Mouse (Mus musculus) neutrophil, adult 83 days (primary cell): Measurements from ENCODE around the gene Actr3b. TPM values are rescaled to one million over a fixed set of nuclear protein-coding genes. Genes with fewer than 3 reads are reported as not detected.

ENCODE experiments used
- total RNA-seq, 2 experiments: library from RNA; stranded (reverse); gene quantifications; one replicate each; pipeline ENCODE4 v1.2.4; 2023

Gene Actr3b
- under 1 TPM in 1 of 2 experiments, not detected in 1; 0.26 TPM for total RNA-seq

GRCm38 (mm10) chr5:25759460-25760409, at the start of gene Actr3b:
Gene Actr3b (plus strand): TSS chr5:25759997.

Other genes starting within 250 kb of the Actr3b start
- gene Cct8l1, start 243.9 kb upstream of the Actr3b start, total RNA-seq = not detected
- gene Xrcc2, start 54.2 kb upstream of the Actr3b start, total RNA-seq = 1 to 10 TPM; 7.8 to 8.3 TPM
- gene Gm21663, start 182.4 kb downstream of the Actr3b start, total RNA-seq = not detected
- not detected for gene Gm21671, start 194.4 kb downstream of the Actr3b start, total RNA-seq
- not detected for gene Gm21680, start 212.7 kb downstream of the Actr3b start, total RNA-seq
- not detected for gene Gm21698, start 228.7 kb downstream of the Actr3b start, total RNA-seq
- gene Gm1979, start 244.8 kb downstream of the Actr3b start, total RNA-seq = not detected